Mouse (Mus musculus) G1E (cell line): ENCODE data around the gene Atg10. TPM values are rescaled to one million over a fixed set of nuclear protein-coding genes. Genes with fewer than 3 reads are reported as not detected.
"Not testable (repeated sequence)": the region's sequence is repeated elsewhere in the genome, so short reads cannot be mapped to it uniquely, and the experiment has no call there.

Source experiments
- ATAC-seq: 2 replicates; pipeline ENCODE4 v1.8.0; 2016; ENCODE audit warnings: mild to moderate bottlenecking; ENCODE audit not compliant: insufficient number of reproducible peaks, poor library complexity, low FRiP score, severe bottlenecking; ENCODE audit errors: extremely low read depth
- DNase-seq: peaks from one replicate; pipeline ENCODE4 v3.0.0; 2012; ENCODE audit warnings: low spot score
- H3K27me3 ChIP-seq: 2 replicates; pipeline ENCODE4 v1.6.1; 2012; ENCODE audit warnings: mild to moderate bottlenecking, low read length, inconsistent platforms; ENCODE audit not compliant: insufficient read depth
- H3K36me3 ChIP-seq: replicated peaks from 2 replicates; pipeline ENCODE3; 2012; ENCODE audit warnings: mild to moderate bottlenecking, inconsistent platforms
- H3K4me1 ChIP-seq: 2 replicates; pipeline ENCODE4 v1.6.1; 2012; ENCODE audit warnings: low read depth, low read length, inconsistent platforms, mixed read lengths; ENCODE audit not compliant: insufficient read depth
- H3K4me3 ChIP-seq: 2 replicates; pipeline ENCODE4 v1.5.1; 2012; ENCODE audit warnings: low read depth, mild to moderate bottlenecking, inconsistent platforms, low read length, moderate library complexity, mixed read lengths
- H3K9me3 ChIP-seq: replicated peaks from 2 replicates; pipeline ENCODE4 v1.6.1; 2012; ENCODE audit warnings: inconsistent platforms
- CTCF ChIP-seq: IDR thresholded peaks from 2 replicates; pipeline ENCODE4 v1.5.1; 2012; ENCODE audit warnings: low read depth, low read length, inconsistent platforms, mixed read lengths
- GATA1 ChIP-seq: IDR thresholded peaks from 2 replicates; pipeline ENCODE4 v1.6.1; 2012; ENCODE audit warnings: borderline replicate concordance, low read length, inconsistent platforms, mixed read lengths
- GATA2 ChIP-seq: IDR thresholded peaks from 2 replicates; pipeline ENCODE4 v1.6.1; 2012; ENCODE audit warnings: low read depth, low read length, inconsistent platforms, borderline replicate concordance
- POLR2AphosphoS5 ChIP-seq: IDR thresholded peaks from 2 replicates; pipeline ENCODE4 v1.6.1; 2012; ENCODE audit warnings: low read depth, low read length, inconsistent platforms; ENCODE audit not compliant: insufficient replicate concordance
- TAL1 ChIP-seq: conservative IDR thresholded peaks from 2 replicates; pipeline ENCODE4 v1.6.1; 2012; ENCODE audit warnings: low read depth, low read length, inconsistent platforms, mixed read lengths
- polyA plus RNA-seq: library from polyadenylated mRNA; stranded (reverse); fragments of >175 nt; gene quantifications from 2 replicates; pipeline ENCODE4 v1.2.3, GENCODE M21; 2012
- total RNA-seq, 2 experiments: library from RNA; stranded (forward) in 1 of 2; stranded (reverse) in 1 of 2; fragments of 200-1000 nt in 1 of 2; fragments of >200 nt in 1 of 2; fragmentation: Nextera tagmentation in 1 of 2; gene quantifications; 2 replicates each; pipeline ENCODE4 v1.2.3; 2014 to 2017

Atg10 gene
- total and polyA plus RNA-seq, 3 experiments = 0.28 to 23.3 (median 10.1) TPM

GRCm38 (mm10) chr13:90924072-90924471 is 299.7 kb downstream of the Atg10 start:
- H3K4me3 ChIP-seq = peak overlapping the region; percentile 89
- ATAC-seq (no peak), DNase-seq (no peak)
- H3K27me3 ChIP-seq = no peaks in the 10 kb centered on the region
- no peaks in the 10 kb centered on the region for H3K9me3 ChIP-seq
- peaks cover 33% of the 10 kb centered on the region for H3K36me3 ChIP-seq
- peaks cover 39% of the 10 kb centered on the region for H3K4me1 ChIP-seq
- TF ChIP-seq POLR2AphosphoS5 (no peak), GATA2 (no peak), GATA1 (no peak), TAL1 (no peak), CTCF (no peak)

- Histone ChIP-seq H3K4me3 (peak overlapping the region; percentile 89), H3K4me1 (peaks cover 39% of the 10 kb centered on the region), H3K36me3 (peaks cover 31% of the 10 kb centered on the region)
- not testable (repeated sequence) for H3K9me3 ChIP-seq, DNase-seq, ATAC-seq, H3K27me3 ChIP-seq
Observed at GRCm38 (mm10) chr13:90923617-90924016, 300.2 kb downstream of the Atg10 start.

- no peak for TF ChIP-seq CTCF
- TF ChIP-seq POLR2AphosphoS5 = peak; percentile 17; the same call in 1 of the 2 replicates
- no peak for TF ChIP-seq GATA2
- H3K27me3 ChIP-seq = no peaks in the 10 kb centered on the region
- H3K36me3 ChIP-seq = peaks cover 29% of the 10 kb centered on the region
- DNase-seq (peak; percentile 63), ATAC-seq (peak; percentile 67)
- H3K9me3 ChIP-seq = no peaks in the 10 kb centered on the region
- H3K4me1 ChIP-seq = peaks cover 39% of the 10 kb centered on the region
- H3K4me3 ChIP-seq = peak within 1 kb of the TSS; percentile 89
Observed at GRCm38 (mm10) chr13:90922751-90923612, 300.8 kb downstream of the Atg10 start, which contains the start of gene Rps23. Gene Rps23, plus strand, starts transcription at chr13:90922958.

- peaks cover 1% of the 10 kb centered on the region; the same call in 1 of the 2 replicates for H3K4me1 ChIP-seq
- no peaks in the 10 kb centered on the region for H3K36me3 ChIP-seq
- H3K27me3 ChIP-seq = peaks cover 19% of the 10 kb centered on the region
- no peaks in the 10 kb centered on the region for H3K9me3 ChIP-seq
- no peak for ATAC-seq
- TF ChIP-seq POLR2AphosphoS5 (no peak), CTCF (no peak), GATA1 (no peak), TAL1 (no peak), GATA2 (no peak)
- no peak overlapping the region for H3K4me3 ChIP-seq
- DNase-seq = no peak
Observed at GRCm38 (mm10) chr13:90914721-90915120, 309.0 kb downstream of the Atg10 start.

GRCm38 (mm10) chr13:90913675-90914192 is 310.0 kb downstream of the Atg10 start:
- ATAC-seq = no peak
- H3K36me3 ChIP-seq = no peaks in the 10 kb centered on the region
- H3K4me3 ChIP-seq = no peak overlapping the region
- H3K4me1 ChIP-seq = no peaks in the 10 kb centered on the region; the same call in 1 of the 2 replicates
- H3K27me3 ChIP-seq = peaks cover 19% of the 10 kb centered on the region
- no peak for TF ChIP-seq GATA1
- TF ChIP-seq TAL1 = no peak
- TF ChIP-seq CTCF = no peak
- DNase-seq = no peak
- no peaks in the 10 kb centered on the region for H3K9me3 ChIP-seq

- H3K9me3 ChIP-seq = no peaks in the 10 kb centered on the region
- no peak for ATAC-seq
- no peak for DNase-seq
- no peak for TF ChIP-seq GATA1
- TF ChIP-seq GATA2 = no peak
- no peak for TF ChIP-seq TAL1
- TF ChIP-seq CTCF = no peak
- TF ChIP-seq POLR2AphosphoS5 = no peak
- no peaks in the 10 kb centered on the region; the same call in 1 of the 2 replicates for H3K4me1 ChIP-seq
- H3K27me3 ChIP-seq = peaks cover 19% of the 10 kb centered on the region
- no peaks in the 10 kb centered on the region for H3K36me3 ChIP-seq
- no peak overlapping the region for H3K4me3 ChIP-seq
Observed at GRCm38 (mm10) chr13:90912760-90913674, 310.8 kb downstream of the Atg10 start.
